Mouse (Mus musculus): ENCODE measurements around the gene Hmgb1. TPM values are rescaled to one million over a fixed set of nuclear protein-coding genes. Genes with fewer than 3 reads are reported as not detected.

Gene Hmgb1
- polyA plus RNA-seq, 1 experiment: 22.9 TPM

DNA sequence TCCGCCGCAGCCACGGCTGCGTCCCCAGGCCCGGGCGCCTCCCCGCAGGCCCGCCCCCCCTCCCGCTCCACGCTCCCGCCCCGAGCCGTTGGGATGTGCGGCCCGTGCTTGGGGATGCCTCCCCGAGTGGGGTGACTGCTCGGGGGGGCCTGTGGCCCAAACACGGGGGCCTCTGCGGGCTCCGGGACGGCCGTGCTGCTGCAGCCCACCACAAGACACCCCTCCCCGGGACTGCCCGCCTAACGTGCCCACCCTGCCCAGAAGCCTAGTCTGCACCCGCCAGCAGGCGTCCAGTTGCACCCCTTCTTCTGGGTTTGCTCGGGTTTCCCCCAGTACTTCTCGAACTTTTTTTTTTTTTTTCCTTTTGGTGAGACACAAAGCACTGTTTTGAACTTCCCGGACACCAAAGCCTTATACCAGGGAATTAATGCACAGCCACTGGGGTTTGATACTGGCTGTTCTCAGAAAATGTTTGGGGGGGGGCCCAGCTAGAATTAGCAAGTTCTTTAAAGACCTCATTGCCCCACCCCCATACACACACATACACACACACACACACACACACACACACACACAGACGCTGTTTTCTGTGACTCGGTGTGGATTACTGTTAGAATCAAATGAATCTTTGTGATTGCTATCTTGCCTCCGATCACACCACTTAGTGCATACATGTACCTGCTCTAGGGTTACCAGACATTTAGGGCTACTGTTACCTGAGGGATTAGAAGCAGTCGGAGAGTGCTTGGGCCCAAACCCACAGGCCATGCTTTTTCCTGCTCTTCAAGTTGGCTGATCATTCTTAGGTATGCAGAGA, 130.7 kb downstream of the Hmgb1 start:
- DNase-seq (ENCODE audit: low read depth): no peak

DNA sequence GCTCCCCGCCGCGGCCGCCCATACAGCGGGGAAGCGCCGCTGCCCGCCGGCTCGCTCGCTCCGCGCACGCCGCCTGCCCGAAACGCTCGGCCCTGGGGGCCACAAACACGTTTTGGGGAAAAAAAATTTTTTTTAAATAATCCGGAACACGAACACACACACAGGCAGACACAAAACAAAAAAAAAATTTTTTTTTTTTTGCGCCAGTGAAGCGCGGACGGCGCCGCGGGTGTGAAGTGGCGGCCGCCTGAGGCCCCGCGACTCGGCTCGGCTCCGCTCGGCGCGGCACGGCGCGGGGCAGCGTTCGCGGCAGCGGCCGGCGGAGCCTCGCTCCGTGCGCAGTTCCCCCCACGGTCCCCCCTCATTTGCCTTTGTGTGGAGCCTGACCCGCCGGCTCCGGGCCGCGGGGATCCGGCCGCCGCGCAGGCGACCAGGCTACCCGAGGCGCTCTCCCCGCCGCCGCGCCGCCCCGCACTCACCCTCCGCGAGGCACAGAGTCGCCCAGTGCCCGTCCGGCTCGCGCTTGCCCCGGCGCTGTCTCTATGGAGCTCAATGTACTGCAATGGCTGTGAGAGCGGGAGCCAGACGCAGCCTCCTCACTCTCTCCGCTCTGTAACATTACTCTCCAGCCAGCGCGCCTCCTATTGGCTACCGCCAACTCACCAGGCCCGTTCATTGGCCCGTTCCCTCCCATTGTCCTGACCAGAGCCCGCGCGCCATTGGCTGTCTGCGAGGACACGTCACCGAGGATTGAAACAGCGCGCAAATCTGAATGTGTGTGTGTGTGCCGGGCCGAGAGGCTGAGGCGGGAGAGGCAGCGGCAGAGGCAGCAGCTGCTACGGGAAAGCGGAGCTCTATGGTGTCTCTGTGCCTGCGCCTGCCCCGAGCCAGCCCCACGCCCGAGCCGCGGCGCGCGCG, 131.6 kb downstream of the Hmgb1 start:
- DNase-seq (ENCODE audit: low read depth): peak; percentile 69

DNA sequence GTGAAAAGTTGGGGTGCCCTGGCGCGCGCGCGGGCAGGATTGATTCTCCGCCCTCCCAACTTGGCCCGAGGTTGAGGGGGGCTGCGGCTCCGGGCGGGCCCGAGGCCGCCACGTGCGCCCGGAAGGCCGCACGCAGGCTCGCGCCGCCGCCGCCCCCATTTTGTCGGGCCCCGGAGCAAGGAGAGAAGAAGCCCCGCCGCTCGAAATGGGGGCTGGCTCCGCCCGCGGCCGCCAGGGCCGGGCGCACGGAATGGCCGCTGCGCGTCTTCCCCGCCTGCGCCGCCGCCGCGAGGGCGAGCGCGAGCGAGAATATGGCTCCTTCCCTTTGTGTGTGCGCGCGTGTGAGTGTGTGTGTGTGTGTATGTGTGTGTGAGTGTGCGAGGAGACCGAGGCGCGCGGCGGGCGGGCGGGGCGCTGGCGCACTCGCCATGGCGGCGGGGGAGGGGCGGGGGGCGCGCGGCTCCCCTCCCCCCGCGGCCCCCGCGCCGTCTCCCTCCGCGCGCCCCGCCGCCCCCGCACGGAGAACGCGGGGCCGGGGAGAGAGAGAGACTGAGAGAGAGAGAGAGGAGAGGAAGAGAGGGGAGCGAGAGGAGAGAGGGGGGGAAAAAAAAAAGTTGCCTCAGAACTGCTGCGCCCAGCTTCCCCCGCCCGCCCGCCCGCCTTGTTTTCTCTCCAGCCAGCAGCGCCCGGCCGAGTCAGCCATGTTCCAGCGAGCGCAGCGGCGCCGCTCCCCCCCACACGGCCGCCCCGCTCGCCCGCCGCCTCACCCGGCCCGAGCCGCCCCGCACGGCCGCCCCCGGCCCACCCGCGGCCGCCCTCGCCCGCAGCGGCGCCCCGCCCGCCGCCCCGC, 132.5 kb downstream of the Hmgb1 start:
- DNase-seq (ENCODE audit: low read depth): no peak

- DNase-seq (ENCODE audit: low read depth): no peak
Measured at GRCm38 (mm10) chr5:149051194-149051570, 133.1 kb downstream of the Hmgb1 start.

DNA sequence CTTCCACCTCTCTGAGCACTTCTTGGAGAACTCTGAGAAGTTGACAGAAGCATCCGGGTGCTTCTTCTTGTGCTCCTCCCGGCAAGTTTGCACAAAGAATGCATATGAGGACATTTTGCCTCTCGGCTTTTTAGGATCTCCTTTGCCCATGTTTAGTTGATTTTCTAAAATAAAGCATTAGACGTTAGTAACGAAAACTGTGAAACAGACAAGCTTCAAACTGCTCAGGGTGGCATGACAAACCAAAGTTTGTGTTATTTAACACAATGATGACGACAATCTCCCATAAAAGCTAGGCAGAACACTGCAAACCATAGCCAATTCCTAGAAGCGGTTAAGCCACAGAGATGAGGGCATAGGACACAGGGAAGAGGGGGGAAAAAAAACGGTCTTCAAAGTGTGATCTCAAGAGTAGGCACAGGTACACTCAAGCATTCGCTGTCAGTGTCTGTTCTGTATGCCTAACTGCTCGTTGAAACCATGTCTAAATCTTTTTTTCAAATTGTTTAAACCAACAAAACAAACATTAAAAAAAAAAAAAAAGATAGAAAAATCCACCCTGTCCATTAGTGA, 133.6 kb downstream of the Hmgb1 start:
- no peak for DNase-seq (ENCODE audit: low read depth)

- DNase-seq (ENCODE audit: low read depth): no peak
Measured at GRCm38 (mm10) chr5:149049435-149049834, 134.9 kb downstream of the Hmgb1 start.

- no peak for DNase-seq (ENCODE audit: low read depth)
Measured at GRCm38 (mm10) chr5:149048961-149049360, 135.3 kb downstream of the Hmgb1 start.

DNA sequence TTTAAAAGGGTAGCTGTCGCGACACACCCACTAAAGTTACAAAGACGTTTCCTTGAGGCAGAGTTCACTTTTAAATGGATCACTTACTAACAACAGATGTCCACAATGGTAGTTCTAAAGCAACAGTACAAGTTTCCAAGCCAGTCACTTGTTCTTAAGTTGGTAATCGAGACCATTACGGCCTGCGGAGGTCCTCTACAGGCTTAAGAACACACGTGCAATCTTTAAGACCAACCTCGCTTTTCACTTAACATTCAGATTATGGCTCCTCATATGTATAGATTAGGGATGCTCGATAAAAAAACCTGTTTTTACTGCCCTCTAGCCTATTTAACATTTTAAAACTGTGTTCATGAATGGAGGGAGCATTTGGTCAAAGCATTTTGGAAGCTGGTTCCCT, 137.6 kb downstream of the Hmgb1 start:
- DNase-seq (ENCODE audit: low read depth): no peak

DNA sequence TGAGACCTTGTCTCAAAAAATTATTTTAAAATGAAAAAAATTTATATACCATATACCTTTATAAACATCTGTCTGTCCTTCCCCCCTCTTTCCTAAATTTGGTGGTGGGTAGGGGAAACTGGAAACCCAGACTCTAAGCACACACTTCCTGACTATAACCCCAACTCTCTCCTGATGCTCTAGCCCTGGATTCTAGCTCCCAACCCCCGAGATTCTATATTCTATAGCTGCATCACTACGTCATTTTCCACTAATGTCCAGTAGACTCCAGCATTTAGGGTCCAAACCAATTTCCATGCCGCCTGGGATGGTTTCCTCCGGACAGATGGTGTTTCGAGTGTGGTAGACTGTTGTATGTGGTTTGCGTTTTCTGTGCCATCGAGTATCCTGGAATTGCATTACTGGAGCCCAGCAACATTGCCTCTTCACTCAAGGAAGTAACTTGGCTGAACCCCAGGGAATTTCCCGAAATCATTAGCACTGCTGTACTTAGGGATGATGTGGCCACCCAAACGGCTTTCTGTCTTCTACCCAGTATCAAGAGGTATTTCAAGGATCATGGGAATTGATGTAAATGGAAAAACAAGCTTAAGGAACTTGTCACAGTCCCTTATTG, 138.7 kb downstream of the Hmgb1 start:
- DNase-seq (ENCODE audit: low read depth): no peak

DNA sequence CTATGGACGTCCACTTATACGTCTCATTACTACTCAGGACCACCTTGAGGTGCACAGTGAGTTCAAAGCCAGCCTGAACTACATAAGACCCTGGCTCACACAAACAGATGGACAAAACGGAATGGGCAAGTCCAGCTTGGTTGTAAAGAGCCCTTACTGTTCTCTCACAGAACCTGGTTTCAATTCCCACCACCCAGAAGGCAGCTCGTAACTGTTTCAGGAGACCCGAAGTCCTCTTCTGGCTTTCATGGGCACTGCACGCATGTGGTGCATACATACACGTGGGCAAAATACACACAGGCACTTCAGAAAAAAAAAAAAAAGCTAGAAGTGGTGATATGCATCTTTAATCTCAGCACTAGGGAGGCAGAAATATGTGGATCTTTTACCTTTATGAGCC, 139.2 kb downstream of the Hmgb1 start:
- no peak for DNase-seq (ENCODE audit: low read depth)

- DNase-seq (ENCODE audit: low read depth): no peak
Measured at GRCm38 (mm10) chr5:149044067-149044466, 140.2 kb downstream of the Hmgb1 start.

DNA sequence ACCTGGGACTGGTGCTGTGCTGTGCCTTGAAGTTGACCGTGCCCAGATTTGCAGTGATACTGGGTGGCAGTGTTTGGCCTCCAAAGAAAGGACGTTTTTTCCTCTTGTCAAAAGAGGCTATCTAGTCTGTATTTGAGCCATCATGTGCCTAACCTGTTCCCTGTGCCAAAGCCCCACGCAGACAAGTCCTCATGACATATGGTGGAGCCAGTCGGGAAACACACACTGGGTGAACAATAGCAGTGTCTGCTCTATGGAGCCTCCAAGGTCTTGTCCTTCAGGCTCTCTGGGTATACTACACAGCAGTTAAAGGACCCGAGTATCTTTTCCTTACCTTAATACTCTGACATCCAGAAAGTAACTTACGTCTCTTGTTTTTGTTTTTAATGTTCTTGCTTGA, 141.0 kb downstream of the Hmgb1 start:
- DNase-seq (ENCODE audit: low read depth): no peak

- no peak for DNase-seq (ENCODE audit: low read depth)
Measured at GRCm38 (mm10) chr5:149039825-149040224, 144.5 kb downstream of the Hmgb1 start.

DNA sequence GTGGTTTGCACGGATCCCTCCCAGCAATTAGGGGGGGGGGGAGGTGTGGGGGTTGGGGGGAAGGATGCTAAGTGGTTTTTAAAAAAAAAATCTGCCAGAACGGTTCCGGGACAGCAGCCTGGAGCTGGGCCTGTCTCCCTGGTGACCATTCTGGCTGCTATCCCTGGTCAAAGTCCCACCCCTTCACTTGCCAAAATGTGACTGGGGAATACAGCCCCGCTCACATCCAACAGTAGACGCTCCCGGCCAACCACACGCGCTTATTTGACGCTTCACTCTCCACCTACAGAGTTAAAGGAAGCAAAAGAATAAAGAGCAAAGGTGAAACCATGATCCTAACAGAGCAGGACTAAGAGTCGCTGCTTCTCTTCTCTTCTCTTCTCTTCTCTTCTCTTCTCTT, 146.6 kb downstream of the Hmgb1 start:
- no peak for DNase-seq (ENCODE audit: low read depth)

- no peak for DNase-seq (ENCODE audit: low read depth)
Measured at GRCm38 (mm10) chr5:149036920-149037319, 147.4 kb downstream of the Hmgb1 start.

DNA sequence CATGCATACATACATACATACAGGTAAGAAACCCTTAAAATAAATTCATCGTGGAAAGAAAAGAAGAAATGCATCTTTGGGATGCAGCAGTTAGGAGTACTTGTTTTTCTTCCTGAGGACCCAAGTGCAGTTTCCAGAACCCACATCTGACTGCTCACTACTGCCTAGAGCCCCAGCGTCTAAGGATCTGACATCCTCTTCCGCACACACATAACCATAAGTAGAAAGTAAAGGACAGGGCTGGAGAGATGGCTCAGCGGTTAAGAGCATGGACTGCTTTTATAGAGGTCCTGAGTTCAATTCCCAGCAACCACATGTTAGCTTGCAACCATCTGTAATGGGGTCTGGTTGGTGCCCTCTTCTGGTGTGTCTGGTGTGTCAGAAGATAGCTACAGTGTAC, 151.9 kb downstream of the Hmgb1 start:
- no peak for DNase-seq (ENCODE audit: low read depth)

DNA sequence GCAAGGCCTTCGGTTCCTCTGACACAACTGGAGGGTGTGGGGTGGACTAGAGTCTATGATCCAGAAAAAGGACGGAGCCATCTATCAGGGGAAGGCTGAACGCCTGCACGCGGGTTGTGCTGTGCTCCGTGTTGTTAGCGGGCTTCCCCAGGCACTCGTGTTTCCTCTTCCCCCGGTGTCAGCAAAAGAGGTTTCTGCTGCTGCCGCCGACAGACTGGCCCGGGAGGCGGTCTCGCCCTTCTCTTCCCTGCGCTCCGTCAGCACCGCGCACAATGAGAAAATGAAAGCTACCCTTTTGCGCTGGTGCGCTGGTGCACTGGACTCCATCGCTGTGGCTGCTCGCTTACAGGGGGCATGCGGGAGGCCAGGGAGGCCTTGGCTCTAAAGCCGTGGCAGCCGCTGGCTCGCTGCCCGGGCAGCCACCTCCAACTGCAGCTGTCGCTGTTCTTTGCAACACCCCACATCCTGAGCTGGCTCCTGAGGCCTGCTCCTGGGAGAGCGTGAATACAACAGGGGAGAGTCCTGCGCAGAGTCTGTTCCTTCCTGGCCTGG, 153.0 kb downstream of the Hmgb1 start:
- DNase-seq (ENCODE audit: low read depth): no peak

GRCm38 (mm10) chr5:149030103-149030502, 154.2 kb downstream of the Hmgb1 start:
- no peak for DNase-seq (ENCODE audit: low read depth)

DNA sequence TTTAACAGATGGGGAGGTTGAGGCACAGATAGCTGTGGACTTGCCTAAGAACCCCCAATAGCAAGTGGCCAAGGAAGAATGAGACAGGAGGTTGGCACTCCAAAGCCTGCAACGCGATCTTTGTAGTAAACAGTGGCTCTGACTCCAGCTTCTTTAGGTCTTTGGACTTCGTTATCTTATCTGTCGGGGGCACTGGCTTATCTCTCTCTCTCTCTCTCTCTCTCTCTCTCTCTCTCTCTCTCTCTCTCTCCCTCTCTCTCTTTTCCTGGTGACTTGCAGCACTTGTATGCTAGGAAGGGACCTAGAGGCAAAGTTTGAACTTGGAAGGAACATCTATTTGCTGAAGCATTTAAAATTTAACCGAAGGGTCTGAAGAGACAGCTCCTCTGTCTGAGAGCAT, 155.9 kb downstream of the Hmgb1 start:
- no peak for DNase-seq (ENCODE audit: low read depth)

GRCm38 (mm10) chr5:149027389-149027788, 156.9 kb downstream of the Hmgb1 start:
- DNase-seq (ENCODE audit: low read depth): no peak

DNA sequence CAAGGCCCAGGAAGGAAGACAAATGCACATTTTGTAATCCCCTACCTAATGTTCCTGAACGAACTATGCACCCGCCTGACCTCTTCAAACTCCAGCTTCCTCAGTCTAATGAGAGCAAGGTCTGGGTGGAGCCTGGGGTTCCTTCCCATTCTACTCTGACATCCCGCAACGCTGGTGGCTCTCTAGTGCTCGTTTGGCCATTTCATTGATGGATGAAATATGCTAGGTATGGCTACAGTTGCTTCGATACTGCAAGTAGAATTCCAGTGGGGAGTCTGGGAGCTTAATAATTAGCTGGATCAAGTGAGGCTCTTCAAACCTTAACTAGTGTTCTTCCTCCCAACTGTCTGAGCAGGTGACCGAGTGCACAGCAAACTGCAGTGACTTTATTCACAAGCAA, 163.2 kb downstream of the Hmgb1 start:
- no peak for DNase-seq (ENCODE audit: low read depth)

Measured in gonadal fat pad, adult 2 months (tissue).